Mouse (Mus musculus): ENCODE results near the gene Magix. TPM values are rescaled to one million over a fixed set of nuclear protein-coding genes. Genes with fewer than 3 reads are reported as not detected.
"Not testable (repeated sequence)": the region's sequence is repeated elsewhere in the genome, so short reads cannot be mapped to it uniquely, and the experiment has no call there.

The Magix gene
- polyA plus RNA-seq, 2 experiments = 0.55 to 0.87 TPM

GRCm38 (mm10) chrX:7724135-7724534, 43.1 kb upstream of the Magix start:
- no peak for ATAC-seq (ENCODE audit: low FRiP score, low read depth)

DNA sequence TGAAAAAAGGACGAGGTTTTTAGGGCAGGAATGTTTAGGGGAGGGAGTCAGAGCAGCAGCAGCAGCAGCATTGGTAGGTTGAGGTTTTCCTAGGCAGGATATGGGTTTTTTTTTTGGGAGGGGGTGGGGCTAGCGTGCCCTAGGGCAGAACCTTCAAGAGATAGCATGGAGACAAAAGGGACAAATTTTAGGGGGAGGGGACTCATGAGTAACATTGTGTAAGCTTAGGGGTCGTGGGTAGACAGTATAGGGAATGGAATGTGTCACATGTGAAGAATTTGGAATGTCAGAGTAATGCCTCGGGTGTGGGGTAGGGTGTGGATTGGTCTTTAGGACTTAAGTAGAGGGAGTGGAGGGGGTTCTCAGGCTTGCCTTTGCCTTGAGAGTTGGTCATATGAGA, 41.6 kb upstream of the Magix start:
- WGBS = 24% methylated on average over 4 of the region's 4 CpGs
- H3K27me3 ChIP-seq (ENCODE audit: control insufficient read depth, insufficient read depth, low read length) = no peaks in the 10 kb centered on the region
- 0 out of 2 replicates have a peak, but pooled peaks cover 3% of the 10 kb centered on the region for H3K36me3 ChIP-seq (ENCODE audit: control insufficient read depth, insufficient read depth, low read length)
- peak overlapping the region; percentile 64; the same call in 1 of the 2 replicates for H3K9ac ChIP-seq (ENCODE audit: low read depth, low read length, severe bottlenecking)
- H3K4me1 ChIP-seq (ENCODE audit: control insufficient read depth, insufficient read depth, low read length) = 0 out of 2 replicates have a peak, but pooled peaks cover 3% of the 10 kb centered on the region
- ATAC-seq (ENCODE audit: low FRiP score, low read depth) (no peak), DNase-seq (ENCODE audit: low spot score) (no peak)
- peak overlapping the region; percentile 66 for H3K4me2 ChIP-seq (replicated peaks; ENCODE audit: low read depth, low read length, severe bottlenecking)
- H3K4me3 ChIP-seq (replicated peaks; ENCODE audit: low read length) = peak overlapping the region; percentile 50
- no peak for TF ChIP-seq POLR2A (IDR thresholded peaks at IDR 0.05; ENCODE audit: borderline replicate concordance, extremely low read depth, insufficient read depth, insufficient read length)
- H3K27ac ChIP-seq (replicated peaks; ENCODE audit: low read depth, low read length) = no peak overlapping the region
- no peaks in the 10 kb centered on the region for H3K9me3 ChIP-seq (ENCODE audit: control insufficient read depth, low read length)

More at GRCm38 (mm10) chrX:7724135-7724534, 43.1 kb upstream of the Magix start:
- Histone ChIP-seq H3K9ac (ENCODE audit: low read depth, low read length, severe bottlenecking) (no peak overlapping the region), H3K4me1 (ENCODE audit: control insufficient read depth, insufficient read depth, low read length) (0 out of 2 replicates have a peak, but pooled peaks cover 3% of the 10 kb centered on the region), H3K9me3 (ENCODE audit: control insufficient read depth, low read length) (no peaks in the 10 kb centered on the region), H3K4me2 (replicated peaks; ENCODE audit: low read depth, low read length, severe bottlenecking) (no peak overlapping the region), H3K4me3 (replicated peaks; ENCODE audit: low read length) (no peak overlapping the region), H3K27me3 (ENCODE audit: control insufficient read depth, insufficient read depth, low read length) (no peaks in the 10 kb centered on the region), H3K27ac (replicated peaks; ENCODE audit: low read depth, low read length) (no peak overlapping the region), H3K36me3 (ENCODE audit: control insufficient read depth, insufficient read depth, low read length) (0 out of 2 replicates have a peak, but pooled peaks cover 3% of the 10 kb centered on the region)
- 73% methylated on average over 7 of the region's 7 CpGs for WGBS
- no peak for TF ChIP-seq POLR2A (IDR thresholded peaks at IDR 0.05; ENCODE audit: borderline replicate concordance, extremely low read depth, insufficient read depth, insufficient read length)
- DNase-seq (ENCODE audit: low spot score) = no peak

DNA sequence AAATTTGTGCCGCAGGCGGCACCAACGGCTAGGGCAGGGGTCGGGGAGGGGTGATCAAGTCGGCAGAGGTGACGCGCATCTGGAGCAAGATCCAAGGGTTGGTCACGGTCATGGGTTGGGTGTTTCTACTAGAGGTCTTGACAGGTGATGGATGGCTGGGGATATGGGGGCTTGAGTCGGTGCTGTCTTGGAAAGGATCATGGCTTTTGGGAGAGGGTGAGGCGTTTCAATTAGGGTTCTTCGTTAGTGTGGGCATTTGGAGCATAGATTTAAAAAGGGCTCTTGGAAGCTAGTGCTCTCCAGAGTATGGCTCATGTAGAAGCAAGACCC, 41.2 kb upstream of the Magix start:
- Histone ChIP-seq H3K4me2 (replicated peaks; ENCODE audit: low read depth, low read length, severe bottlenecking) (peak overlapping the region; percentile 66), H3K9me3 (ENCODE audit: control insufficient read depth, low read length) (no peaks in the 10 kb centered on the region), H3K36me3 (ENCODE audit: control insufficient read depth, insufficient read depth, low read length) (0 out of 2 replicates have a peak, but pooled peaks cover 3% of the 10 kb centered on the region), H3K9ac (ENCODE audit: low read depth, low read length, severe bottlenecking) (peak overlapping the region; percentile 64), H3K4me1 (ENCODE audit: control insufficient read depth, insufficient read depth, low read length) (0 out of 2 replicates have a peak, but pooled peaks cover 3% of the 10 kb centered on the region), H3K27ac (replicated peaks; ENCODE audit: low read depth, low read length) (peak overlapping the region; percentile 87; the same call in 1 of the 2 replicates), H3K4me3 (replicated peaks; ENCODE audit: low read length) (peak overlapping the region; percentile 50), H3K27me3 (ENCODE audit: control insufficient read depth, insufficient read depth, low read length) (no peaks in the 10 kb centered on the region)
- no peak for TF ChIP-seq POLR2A (IDR thresholded peaks at IDR 0.05; ENCODE audit: borderline replicate concordance, extremely low read depth, insufficient read depth, insufficient read length)
- 17% methylated on average over 11 of the region's 11 CpGs for WGBS
- DNase-seq (ENCODE audit: low spot score) = no peak
- no peak for ATAC-seq (ENCODE audit: low FRiP score, low read depth)

DNA sequence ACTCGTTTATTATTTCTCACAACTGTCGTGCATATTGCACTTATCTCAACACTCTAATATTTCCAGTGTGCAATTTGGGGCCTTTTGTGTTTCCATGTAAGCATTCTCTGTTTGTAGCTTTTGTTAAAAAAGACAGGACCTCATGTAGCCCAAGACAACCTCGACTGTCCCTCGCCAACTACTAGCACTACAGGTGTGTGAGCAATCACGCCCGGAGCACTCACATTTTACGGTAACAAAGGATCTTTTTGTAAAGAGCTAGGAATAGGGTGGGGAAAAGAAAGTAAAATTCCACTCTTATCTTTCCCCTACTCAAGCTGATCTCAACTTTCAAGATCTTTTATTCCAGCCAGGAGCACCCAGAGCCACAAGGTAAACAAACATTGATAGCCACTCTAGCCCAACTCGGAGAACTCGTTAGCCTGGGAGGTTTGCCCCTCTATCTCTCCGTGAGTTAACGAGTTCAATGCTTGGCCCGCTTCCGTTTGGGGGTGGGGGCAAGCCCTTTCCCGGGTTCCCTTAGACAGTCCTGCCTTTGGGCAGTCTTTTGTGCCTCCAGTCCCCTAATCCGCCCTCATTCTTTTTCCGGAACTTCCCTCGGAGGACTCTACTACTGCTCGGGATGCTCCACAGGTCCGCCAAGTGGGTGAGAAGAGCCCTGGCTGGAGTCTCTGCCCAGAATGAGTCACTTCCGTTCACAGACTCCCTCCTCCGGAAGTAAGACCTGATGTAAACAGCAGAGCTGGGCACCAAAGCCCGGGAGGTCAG, 40.6 kb upstream of the Magix start, which contains the start of gene Gm45208:
Gene Gm45208 (plus strand): TSS at position 732 of the 768 bp plus-strand sequence.
- no peak for TF ChIP-seq POLR2A (IDR thresholded peaks at IDR 0.05; ENCODE audit: borderline replicate concordance, extremely low read depth, insufficient read depth, insufficient read length)
- WGBS = 18% methylated on average over 22 of the region's 22 CpGs
- Histone ChIP-seq H3K4me2 (replicated peaks; ENCODE audit: low read depth, low read length, severe bottlenecking) (peak within 1 kb of the TSS; percentile 66), H3K36me3 (ENCODE audit: control insufficient read depth, insufficient read depth, low read length) (0 out of 2 replicates have a peak, but pooled peaks cover 3% of the 10 kb centered on the region), H3K4me3 (replicated peaks; ENCODE audit: low read length) (peak within 1 kb of the TSS; percentile 50), H3K27ac (replicated peaks; ENCODE audit: low read depth, low read length) (peak within 1 kb of the TSS; percentile 87), H3K27me3 (ENCODE audit: control insufficient read depth, insufficient read depth, low read length) (no peaks in the 10 kb centered on the region), H3K9ac (ENCODE audit: low read depth, low read length, severe bottlenecking) (peak within 1 kb of the TSS; percentile 64), H3K9me3 (ENCODE audit: control insufficient read depth, low read length) (no peaks in the 10 kb centered on the region), H3K4me1 (ENCODE audit: control insufficient read depth, insufficient read depth, low read length) (0 out of 2 replicates have a peak, but pooled peaks cover 3% of the 10 kb centered on the region)
- ATAC-seq (ENCODE audit: low FRiP score, low read depth) = peak; percentile 90
- peak; percentile 86 for DNase-seq (ENCODE audit: low spot score)

GRCm38 (mm10) chrX:7716058-7716457, 35.0 kb upstream of the Magix start:
- H3K36me3 ChIP-seq (ENCODE audit: control insufficient read depth, insufficient read depth, low read length); H3K27ac ChIP-seq (replicated peaks; ENCODE audit: low read depth, low read length); H3K4me3 ChIP-seq (replicated peaks; ENCODE audit: low read length); H3K4me2 ChIP-seq (replicated peaks; ENCODE audit: low read depth, low read length, severe bottlenecking); ATAC-seq (ENCODE audit: low FRiP score, low read depth); H3K9ac ChIP-seq (ENCODE audit: low read depth, low read length, severe bottlenecking); H3K4me1 ChIP-seq (ENCODE audit: control insufficient read depth, insufficient read depth, low read length); H3K9me3 ChIP-seq (ENCODE audit: control insufficient read depth, low read length); H3K27me3 ChIP-seq (ENCODE audit: control insufficient read depth, insufficient read depth, low read length); DNase-seq (ENCODE audit: low spot score): not testable (repeated sequence)
- 24% methylated on average over 1 of the region's 1 CpGs for WGBS

GRCm38 (mm10) chrX:7714135-7714899, 33.3 kb upstream of the Magix start, which contains the start of gene Wdr45:
Gene Wdr45 (plus strand): TSS chrX:7714333.
- DNase-seq (ENCODE audit: low spot score) = peak; percentile 93
- not testable (repeated sequence) for H3K4me1 ChIP-seq (ENCODE audit: control insufficient read depth, insufficient read depth, low read length); H3K27me3 ChIP-seq (ENCODE audit: control insufficient read depth, insufficient read depth, low read length); H3K9ac ChIP-seq (ENCODE audit: low read depth, low read length, severe bottlenecking); H3K36me3 ChIP-seq (ENCODE audit: control insufficient read depth, insufficient read depth, low read length); H3K9me3 ChIP-seq (ENCODE audit: control insufficient read depth, low read length); H3K27ac ChIP-seq (replicated peaks; ENCODE audit: low read depth, low read length)
- ATAC-seq (ENCODE audit: low FRiP score, low read depth) = peak; percentile 97
- 23% methylated on average over 17 of the region's 60 CpGs for WGBS
- Histone ChIP-seq H3K4me2 (replicated peaks; ENCODE audit: low read depth, low read length, severe bottlenecking) (peak within 1 kb of the TSS; percentile 44), H3K4me3 (replicated peaks; ENCODE audit: low read length) (peak within 1 kb of the TSS; percentile 35)

DNA sequence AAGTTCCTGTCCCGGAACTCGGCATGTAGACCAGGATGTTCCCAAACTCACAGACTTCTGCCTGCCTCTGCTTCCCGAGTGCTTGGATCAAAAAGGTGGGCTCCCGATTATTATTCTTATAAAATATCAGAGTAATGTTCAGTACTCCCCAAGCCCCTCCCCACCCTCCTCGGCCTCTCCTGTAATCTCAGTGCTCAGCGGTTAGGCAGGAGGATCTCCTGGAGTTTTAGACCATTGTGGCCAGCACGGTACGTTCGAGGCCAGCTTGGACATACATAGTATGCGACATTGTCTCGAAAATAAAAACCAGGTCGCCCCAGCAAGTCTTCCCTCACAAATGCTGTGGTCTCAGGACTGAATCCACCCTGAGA, 32.7 kb upstream of the Magix start:
- not testable (repeated sequence) for H3K27ac ChIP-seq (replicated peaks; ENCODE audit: low read depth, low read length)
- ATAC-seq (ENCODE audit: low FRiP score, low read depth) = 0 out of 2 replicates have a peak, but pooled peaks have one; percentile 9

More for the DNA sequence above, 32.7 kb upstream of the Magix start:
- H3K36me3 ChIP-seq (ENCODE audit: control insufficient read depth, insufficient read depth, low read length); H3K4me1 ChIP-seq (ENCODE audit: control insufficient read depth, insufficient read depth, low read length); H3K27me3 ChIP-seq (ENCODE audit: control insufficient read depth, insufficient read depth, low read length); DNase-seq (ENCODE audit: low spot score); H3K9ac ChIP-seq (ENCODE audit: low read depth, low read length, severe bottlenecking); H3K9me3 ChIP-seq (ENCODE audit: control insufficient read depth, low read length): not testable (repeated sequence)
- peak overlapping the region; percentile 44 for H3K4me2 ChIP-seq (replicated peaks; ENCODE audit: low read depth, low read length, severe bottlenecking)
- WGBS = 27% methylated on average over 5 of the region's 12 CpGs
- peak overlapping the region; percentile 35 for H3K4me3 ChIP-seq (replicated peaks; ENCODE audit: low read length)
